Mouse (Mus musculus) embryonic facial prominence, embryonic 14.5 days (tissue): ENCODE measurements at regions not wholly inside any gene's neighbourhood (a gene's known extent, or its start where the extent isn't known, plus 50 kb on each side); places are given as distances from the start of the nearest gene placed in this dataset.
"Not testable (repeated sequence)": the region's sequence is repeated elsewhere in the genome, so short reads cannot be mapped to it uniquely, and the experiment has no call there.

Source experiments
- ATAC-seq: fragments of 200-750 bp; cut with Nextera tagmentation; 2 replicates; pipeline ENCODE4 v1.8.0; 2017; ENCODE audit warnings: low read depth, moderate number of reproducible peaks, moderate TSS enrichment
- DNase-seq: peaks from one replicate; pipeline ENCODE4 v3.0.0-alpha.2; 2015; ENCODE audit warnings: low spot score
- H3K27ac ChIP-seq: fragments of 300-500 bp; sonication (generic); replicated peaks from 2 replicates; pipeline ENCODE4 v1.5.1; 2014; ENCODE audit warnings: low read depth, mild to moderate bottlenecking, low read length, moderate library complexity
- H3K27me3 ChIP-seq: fragments of 300-500 bp; sonication (generic); replicated peaks from 2 replicates; pipeline ENCODE4 v1.6.1; 2014; ENCODE audit warnings: low read length; ENCODE audit not compliant: control insufficient read depth, insufficient read depth
- H3K36me3 ChIP-seq: fragments of 300-500 bp; sonication (generic); 2 replicates; pipeline ENCODE4 v1.6.1; 2014; ENCODE audit warnings: low read length, mixed read lengths; ENCODE audit not compliant: control insufficient read depth, insufficient read depth
- H3K4me1 ChIP-seq: fragments of 300-500 bp; sonication (generic); 2 replicates; pipeline ENCODE4 v1.6.1; 2014; ENCODE audit warnings: antibody characterized with exemption, low read length; ENCODE audit not compliant: control insufficient read depth, insufficient read depth
- H3K4me2 ChIP-seq: fragments of 300-500 bp; sonication (generic); 2 replicates; pipeline ENCODE4 v1.6.1; 2014; ENCODE audit warnings: low read depth, mild to moderate bottlenecking, low read length, moderate library complexity, mixed read lengths
- H3K4me3 ChIP-seq: fragments of 300-500 bp; sonication (generic); 2 replicates; pipeline ENCODE4 v1.5.1; 2014; ENCODE audit warnings: low read depth, mild to moderate bottlenecking, low read length
- H3K9ac ChIP-seq: fragments of 300-500 bp; sonication (generic); 2 replicates; pipeline ENCODE4 v1.6.1; 2014; ENCODE audit warnings: low read depth, mild to moderate bottlenecking, low read length, moderate library complexity, mixed read lengths
- H3K9me3 ChIP-seq: fragments of 300-500 bp; sonication (generic); 2 replicates; pipeline ENCODE4 v1.6.1; 2016; ENCODE audit warnings: low read length; ENCODE audit not compliant: control insufficient read depth
- WGBS: fragments of 180-500 bp; shearing (Covaris S2); extraction: QIAGEN DNeasy Blood & Tissue Kit; methylation state at CpG from one replicate; pipeline ENCODE4 v1.1.7; 2014; 5-methylcytosine and 5-hydroxymethylcytosine counted together

DNA sequence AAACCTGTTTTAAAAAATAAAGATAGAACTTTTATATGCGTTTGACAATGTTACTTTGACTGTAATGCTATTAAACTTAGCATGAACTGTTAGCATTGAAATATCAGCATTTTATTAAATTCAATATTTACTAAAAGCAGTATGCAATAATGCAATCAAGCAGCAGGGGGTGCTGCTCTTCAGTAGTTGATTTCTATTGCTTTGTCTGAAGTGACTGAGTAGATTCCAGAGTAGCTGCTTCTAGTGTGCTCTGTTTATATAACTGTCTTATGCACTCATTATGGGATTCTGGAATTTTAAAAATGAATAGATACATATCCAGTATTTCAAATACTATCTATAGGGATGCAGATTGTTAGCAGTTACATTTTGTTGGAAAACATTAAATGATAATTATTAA lies 146.2 kb downstream of the Gm28710 start:
- Histone ChIP-seq H3K36me3 (no peaks in the 10 kb centered on the region), H3K4me1 (no peaks in the 10 kb centered on the region), H3K9me3 (no peaks in the 10 kb centered on the region), H3K27ac (no peak overlapping the region), H3K9ac (no peak overlapping the region), H3K4me3 (no peak overlapping the region), H3K27me3 (no peaks in the 10 kb centered on the region), H3K4me2 (no peak overlapping the region)
- WGBS, result 52% methylated on average over 1 of the region's 1 CpGs
- DNase-seq (peak; percentile 74), ATAC-seq (no peak)

DNA sequence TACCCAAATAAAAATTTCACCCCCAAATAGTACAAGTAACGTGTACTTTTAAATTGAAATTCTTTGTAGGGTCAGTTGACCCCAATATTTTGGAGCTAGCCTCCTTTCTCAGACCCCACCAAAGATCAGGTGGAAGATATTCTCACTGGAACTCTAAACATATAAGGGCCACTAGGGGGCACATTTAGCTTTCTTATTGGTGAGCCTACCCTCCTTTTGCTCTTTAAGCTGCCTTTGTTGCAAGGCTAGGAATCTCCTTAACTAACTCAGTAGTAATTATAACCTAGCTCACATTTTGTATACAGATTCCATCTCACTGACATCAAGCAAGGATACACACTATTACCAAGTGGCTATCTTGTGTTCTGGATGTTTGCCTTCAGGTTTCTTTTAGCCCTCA lies 155.8 kb downstream of the Gm28710 start:
- Histone ChIP-seq H3K9me3 (no peaks in the 10 kb centered on the region), H3K36me3 (no peaks in the 10 kb centered on the region), H3K4me3 (no peak overlapping the region), H3K27me3 (no peaks in the 10 kb centered on the region), H3K9ac (no peak overlapping the region), H3K4me2 (no peak overlapping the region), H3K4me1 (no peaks in the 10 kb centered on the region), H3K27ac (no peak overlapping the region)
- DNase-seq (peak; percentile 82), ATAC-seq (no peak)
- 25% methylated on average over 1 of the region's 1 CpGs for WGBS

DNA sequence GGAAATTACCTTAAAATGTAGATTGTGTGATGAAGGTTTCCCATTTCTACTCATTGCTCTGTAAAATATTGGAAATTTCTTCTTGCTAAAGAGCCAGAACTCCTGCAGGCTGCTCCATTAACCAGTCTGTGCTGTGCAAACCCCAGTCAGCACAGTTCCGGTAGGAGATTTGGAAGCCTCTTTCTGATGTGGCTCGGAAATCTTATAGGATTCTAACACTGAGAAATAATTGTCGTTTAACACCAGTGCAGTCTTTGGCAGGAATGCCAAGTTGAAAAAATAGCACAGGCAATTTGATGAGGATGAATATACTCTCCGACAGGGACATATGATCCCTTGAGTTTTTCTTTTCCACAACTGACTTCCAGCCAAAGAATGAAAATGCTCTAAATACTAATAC lies 176.1 kb downstream of the Gm28710 start:
- Histone ChIP-seq H3K9me3 (no peaks in the 10 kb centered on the region), H3K4me3 (no peak overlapping the region), H3K4me2 (no peak overlapping the region), H3K27me3 (no peaks in the 10 kb centered on the region), H3K36me3 (no peaks in the 10 kb centered on the region), H3K9ac (no peak overlapping the region), H3K27ac (no peak overlapping the region), H3K4me1 (peaks cover 3% of the 10 kb centered on the region; the same call in 1 of the 2 replicates)
- ATAC-seq (no peak), DNase-seq (no peak)
- 49% methylated on average over 4 of the region's 4 CpGs for WGBS

DNA sequence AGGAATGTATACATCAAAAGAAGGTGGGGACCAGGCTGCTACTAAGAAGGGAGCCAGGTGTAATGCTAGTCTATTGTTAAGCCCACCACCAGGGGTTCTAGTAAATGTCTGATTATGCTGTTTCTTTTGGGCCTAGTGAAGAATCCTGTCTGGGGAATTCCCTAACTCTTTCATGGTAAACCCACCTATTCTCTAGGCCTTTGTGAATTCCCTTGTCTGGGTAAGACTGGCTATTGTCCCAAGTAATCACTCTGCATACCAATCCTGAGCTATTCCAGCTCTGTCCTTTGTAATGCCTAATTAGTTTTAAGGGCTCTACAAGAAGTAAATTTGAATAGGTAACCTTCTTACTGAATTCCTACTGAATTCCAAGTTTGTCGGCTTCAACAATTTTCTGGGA lies 177.2 kb downstream of the Gm28710 start:
- not testable (repeated sequence) for H3K36me3 ChIP-seq, DNase-seq, H3K27ac ChIP-seq, H3K27me3 ChIP-seq, H3K9ac ChIP-seq, H3K9me3 ChIP-seq, H3K4me1 ChIP-seq, H3K4me2 ChIP-seq, ATAC-seq, H3K4me3 ChIP-seq
- WGBS, result 42% methylated on average over 1 of the region's 1 CpGs

DNA sequence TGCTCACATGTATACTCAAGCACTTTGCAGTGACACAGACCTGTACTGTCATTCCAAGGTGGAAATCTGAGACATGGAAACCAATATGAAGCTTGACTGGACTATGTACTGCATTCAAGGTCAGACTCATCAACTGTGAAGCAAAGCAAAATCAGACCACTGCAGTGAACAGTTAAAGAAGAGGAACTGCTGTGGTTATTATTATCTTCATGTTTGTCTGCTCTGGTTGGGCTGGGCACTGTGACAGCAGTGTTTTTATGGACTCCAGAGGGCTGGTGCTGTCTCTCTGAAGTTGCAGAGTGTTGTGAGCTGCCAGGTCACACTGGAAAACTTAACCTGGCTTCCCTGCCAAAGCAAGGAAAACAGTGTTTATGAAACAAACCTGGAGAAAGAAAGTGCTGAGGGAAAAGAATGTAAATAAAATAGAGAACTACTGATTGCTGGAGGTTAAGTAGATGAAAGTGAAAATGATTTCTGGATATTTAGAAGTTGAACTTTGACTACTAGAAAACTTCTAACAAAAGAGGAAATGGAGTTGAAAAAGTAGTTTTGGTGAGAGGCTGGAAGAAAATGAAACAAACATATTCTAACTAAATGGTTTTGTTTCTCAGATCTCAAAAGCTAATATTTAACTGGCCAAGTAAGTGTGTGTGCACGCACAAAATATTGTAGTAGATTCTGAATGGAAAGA lies 181.7 kb downstream of the Gm28710 start:
- Histone ChIP-seq H3K9ac (no peak overlapping the region), H3K4me2 (no peak overlapping the region), H3K4me1 (peaks cover 3% of the 10 kb centered on the region; the same call in 1 of the 2 replicates), H3K27ac (no peak overlapping the region), H3K27me3 (no peaks in the 10 kb centered on the region), H3K4me3 (no peak overlapping the region), H3K36me3 (no peaks in the 10 kb centered on the region), H3K9me3 (no peaks in the 10 kb centered on the region)
- WGBS, result 71% methylated on average over 1 of the region's 1 CpGs
- DNase-seq (peak; percentile 26), ATAC-seq (no peak)

DNA sequence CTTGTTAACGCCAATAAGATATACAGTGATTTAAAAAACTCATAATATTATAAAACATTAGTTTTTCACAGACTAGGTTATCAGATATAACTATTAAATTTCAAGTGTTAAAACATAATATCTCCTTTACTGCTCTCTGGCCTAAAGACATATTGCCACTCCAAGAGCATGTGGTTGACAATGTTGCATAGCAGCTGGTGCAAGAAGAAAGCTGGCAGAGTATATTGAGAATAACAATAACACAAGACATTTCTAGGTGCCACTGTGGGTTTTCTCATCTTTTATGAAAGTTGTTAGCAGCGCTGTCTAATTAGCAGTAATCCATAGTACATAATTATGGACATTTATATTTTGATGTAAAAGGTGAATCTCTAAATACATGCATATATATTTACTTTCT lies 184.4 kb downstream of the Gm28710 start:
- ATAC-seq (no peak), DNase-seq (no peak)
- 93% methylated on average over 2 of the region's 2 CpGs for WGBS
- no peak overlapping the region for H3K9ac ChIP-seq
- no peak overlapping the region for H3K27ac ChIP-seq
- H3K36me3 ChIP-seq, result no peaks in the 10 kb centered on the region
- H3K4me1 ChIP-seq, result peaks cover 3% of the 10 kb centered on the region; the same call in 1 of the 2 replicates
- H3K27me3 ChIP-seq, result no peaks in the 10 kb centered on the region
- H3K4me2 ChIP-seq, result no peak overlapping the region
- no peak overlapping the region for H3K4me3 ChIP-seq
- no peaks in the 10 kb centered on the region for H3K9me3 ChIP-seq

DNA sequence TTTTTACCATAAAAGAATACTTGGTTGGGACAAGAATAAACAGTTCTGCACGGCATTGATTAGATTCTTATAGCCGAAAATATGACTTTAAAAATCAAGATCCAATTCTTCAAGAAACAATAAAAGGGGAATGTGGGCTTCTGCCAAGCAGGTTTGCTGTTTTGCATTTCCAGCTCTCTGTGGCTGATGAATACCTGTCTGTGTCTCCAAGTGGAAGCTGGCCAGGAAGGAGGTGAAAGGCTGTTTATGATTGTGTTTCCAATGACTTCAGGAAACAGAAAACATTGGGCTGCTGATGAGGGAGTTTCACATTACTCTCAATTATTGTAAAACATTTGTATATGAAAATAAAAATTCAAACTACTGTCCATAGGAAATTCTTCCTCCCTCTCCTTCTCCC lies 193.3 kb downstream of the Gm28710 start:
- ATAC-seq, result no peak
- WGBS, result 66% methylated on average over 2 of the region's 2 CpGs
- Histone ChIP-seq H3K27ac (no peak overlapping the region), H3K9me3 (no peaks in the 10 kb centered on the region), H3K4me3 (no peak overlapping the region), H3K27me3 (no peaks in the 10 kb centered on the region), H3K9ac (no peak overlapping the region), H3K36me3 (no peaks in the 10 kb centered on the region), H3K4me1 (no peaks in the 10 kb centered on the region), H3K4me2 (no peak overlapping the region)
- peak; percentile 75 for DNase-seq

DNA sequence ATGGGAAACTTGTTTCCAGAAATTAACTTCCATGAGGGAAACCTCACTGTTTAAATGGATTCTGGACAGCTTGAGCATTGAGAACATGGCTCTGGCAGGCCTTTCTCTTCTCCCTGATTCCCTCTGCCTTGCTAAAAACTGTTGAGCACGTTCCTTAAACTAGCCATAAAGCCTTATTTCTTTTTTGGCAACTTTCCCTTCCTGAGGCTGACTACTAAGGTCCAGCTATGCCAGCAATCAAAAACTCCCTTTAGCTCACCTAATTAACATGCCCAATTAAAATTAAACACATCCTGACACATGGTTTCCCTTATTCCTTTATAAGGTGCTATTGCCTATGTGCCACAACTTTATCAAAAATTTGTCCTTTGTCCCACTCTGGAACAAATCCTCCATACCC lies 199.9 kb downstream of the Gm28710 start:
- 64% methylated on average over 1 of the region's 1 CpGs for WGBS
- no peaks in the 10 kb centered on the region for H3K4me1 ChIP-seq
- H3K27me3 ChIP-seq, result no peaks in the 10 kb centered on the region
- no peaks in the 10 kb centered on the region for H3K36me3 ChIP-seq
- no peak overlapping the region for H3K9ac ChIP-seq
- H3K27ac ChIP-seq, result no peak overlapping the region
- H3K4me3 ChIP-seq, result no peak overlapping the region
- no peak for DNase-seq
- no peaks in the 10 kb centered on the region for H3K9me3 ChIP-seq
- no peak for ATAC-seq
- no peak overlapping the region for H3K4me2 ChIP-seq

DNA sequence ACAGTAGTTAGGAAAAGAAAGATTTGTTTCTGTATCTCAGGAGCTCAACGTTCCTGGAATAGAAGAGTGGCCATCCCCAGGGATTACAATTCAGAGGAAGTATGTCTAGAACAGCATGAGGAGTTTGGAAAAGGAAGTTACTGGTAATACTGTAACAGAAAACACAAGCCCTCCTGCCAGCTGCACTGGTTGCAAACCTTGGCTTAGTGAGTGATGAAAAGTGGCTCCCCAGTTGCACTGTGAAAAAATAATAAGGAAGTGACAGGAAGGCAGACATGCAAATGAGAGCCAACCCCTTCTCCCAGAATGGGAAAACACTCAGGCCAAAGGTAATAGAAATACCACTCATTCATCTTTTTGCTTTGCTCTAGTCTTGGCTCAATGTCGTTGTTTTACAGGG lies 207.6 kb downstream of the Gm28710 start:
- 41% methylated on average over 2 of the region's 2 CpGs for WGBS
- no peaks in the 10 kb centered on the region for H3K9me3 ChIP-seq
- H3K27me3 ChIP-seq, result no peaks in the 10 kb centered on the region
- no peaks in the 10 kb centered on the region for H3K4me1 ChIP-seq
- H3K27ac ChIP-seq, result no peak overlapping the region
- H3K36me3 ChIP-seq, result no peaks in the 10 kb centered on the region
- H3K4me3 ChIP-seq, result no peak overlapping the region
- H3K4me2 ChIP-seq, result no peak overlapping the region
- DNase-seq (no peak), ATAC-seq (no peak)
- no peak overlapping the region for H3K9ac ChIP-seq
